10 mouse cellular contexts compared by ENCODE assay signal in genomic region chr16:75439296-75439695, GRCm38 (mm10).
"Had no signal": no experiment of that assay in that cellular context is flagged by ENCODE, and none has a peak within 500 bp of the region (broad histone marks: within the 10 kb centered on the region; RNA-seq: fewer than 3 reads in every experiment).

No protein-coding gene starts in this region.

- DNase-seq: kidney, adult 11 months; kidney, adult 9 months; kidney, postnatal 36 days; lung, embryonic 14.5 days; lung, postnatal 10 days; lung, postnatal 4 days; midbrain, embryonic 14.5 days; thymus, adult 18-20 months; thymus, postnatal 14 days had no signal

- ATAC-seq: liver, embryonic 12.5 days had no signal
